Mouse (Mus musculus): ENCODE measurements at regions not wholly inside any gene's neighbourhood (a gene's known extent, or its start where the extent isn't known, plus 50 kb on each side); places are given as distances from the start of the nearest gene placed in this dataset.

DNA sequence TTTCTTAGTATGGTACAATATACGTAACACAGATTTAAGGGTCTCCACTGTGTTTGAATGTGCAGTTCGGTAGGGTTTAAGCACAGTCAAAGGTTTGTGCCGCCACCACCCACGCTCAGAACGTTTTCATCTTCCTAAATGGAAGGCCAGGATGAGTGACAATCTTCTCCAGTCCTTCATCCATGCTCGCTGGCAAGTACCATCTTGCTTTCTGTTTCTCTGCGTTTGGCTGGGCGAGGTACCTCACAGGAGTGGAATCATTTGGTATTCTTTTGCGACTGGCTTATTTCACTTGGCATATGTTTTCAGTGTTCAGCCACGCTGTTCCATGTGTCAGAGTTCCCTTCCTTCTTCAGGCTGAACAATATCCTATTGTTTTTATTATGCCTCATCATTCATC lies 342.3 kb downstream of the Pax1 start:
- no peak overlapping the region for H3K4me2 ChIP-seq (ENCODE audit: low read depth, low read length)
- H3K9ac ChIP-seq (ENCODE audit: low read length): no peak overlapping the region
- no peaks in the 10 kb centered on the region for H3K9me3 ChIP-seq (replicated peaks; ENCODE audit: control insufficient read depth, low read length)
- H3K27ac ChIP-seq (ENCODE audit: low read length): no peak overlapping the region
- H3K36me3 ChIP-seq (ENCODE audit: control insufficient read depth, insufficient read depth, low read length): no peaks in the 10 kb centered on the region
- no peaks in the 10 kb centered on the region for H3K27me3 ChIP-seq (ENCODE audit: control insufficient read depth, insufficient read depth, low read length)
- no peaks in the 10 kb centered on the region for H3K4me1 ChIP-seq (ENCODE audit: control insufficient read depth, insufficient read depth, low read length)
- WGBS: 57% methylated on average over 10 of the region's 10 CpGs
- ATAC-seq (ENCODE audit: insufficient read depth, low FRiP score): no peak
- no peak overlapping the region for H3K4me3 ChIP-seq (replicated peaks; ENCODE audit: low read length)

DNA sequence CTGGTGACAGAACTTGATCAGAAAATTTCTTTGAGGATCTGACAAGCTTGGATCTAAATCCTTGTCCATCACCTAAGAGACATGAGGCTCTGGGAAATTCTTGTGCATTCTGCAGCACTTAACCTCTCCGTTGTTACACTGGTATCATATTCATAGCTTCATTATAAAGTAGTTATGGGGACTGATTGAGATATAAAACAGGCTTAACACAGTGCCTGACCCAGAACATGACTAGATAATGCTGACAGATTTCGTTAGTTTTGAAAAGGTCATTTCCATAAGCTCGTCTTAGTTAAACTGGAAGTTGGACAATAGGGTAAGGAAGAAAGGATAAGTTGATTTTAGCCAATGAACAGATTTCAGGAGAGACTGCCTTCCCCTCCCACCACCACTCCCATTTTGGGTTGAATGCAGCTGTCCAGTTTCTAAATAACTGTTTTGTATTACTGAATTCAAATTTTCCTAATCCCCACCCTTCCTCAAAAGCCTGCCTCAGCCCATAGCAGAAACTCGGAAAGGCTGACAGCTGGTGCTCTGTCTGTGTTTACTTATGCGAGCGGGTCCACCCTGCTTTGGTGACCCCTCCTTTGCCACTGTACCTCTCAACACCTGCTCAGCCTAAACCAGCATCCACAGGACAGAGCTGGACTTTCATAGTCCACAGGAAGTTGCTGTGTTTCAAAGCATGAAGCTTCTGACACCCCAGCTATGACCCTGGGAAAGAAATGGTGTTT lies 340.8 kb downstream of the Pax1 start:
- Histone ChIP-seq H3K27me3 (ENCODE audit: control insufficient read depth, insufficient read depth, low read length) (no peaks in the 10 kb centered on the region), H3K4me2 (ENCODE audit: low read depth, low read length) (no peak overlapping the region), H3K4me3 (replicated peaks; ENCODE audit: low read length) (no peak overlapping the region), H3K9ac (ENCODE audit: low read length) (no peak overlapping the region), H3K9me3 (replicated peaks; ENCODE audit: control insufficient read depth, low read length) (no peaks in the 10 kb centered on the region), H3K27ac (ENCODE audit: low read length) (no peak overlapping the region), H3K36me3 (ENCODE audit: control insufficient read depth, insufficient read depth, low read length) (no peaks in the 10 kb centered on the region), H3K4me1 (ENCODE audit: control insufficient read depth, insufficient read depth, low read length) (no peaks in the 10 kb centered on the region)
- WGBS: 37% methylated on average over 6 of the region's 6 CpGs
- no peak for ATAC-seq (ENCODE audit: insufficient read depth, low FRiP score)

- no peaks in the 10 kb centered on the region for H3K36me3 ChIP-seq (ENCODE audit: control insufficient read depth, insufficient read depth, low read length)
- no peak overlapping the region for H3K27ac ChIP-seq (ENCODE audit: low read length)
- 53% methylated on average over 6 of the region's 6 CpGs for WGBS
- H3K27me3 ChIP-seq (ENCODE audit: control insufficient read depth, insufficient read depth, low read length): no peaks in the 10 kb centered on the region
- no peak for ATAC-seq (ENCODE audit: insufficient read depth, low FRiP score)
- no peak overlapping the region for H3K9ac ChIP-seq (ENCODE audit: low read length)
- H3K4me2 ChIP-seq (ENCODE audit: low read depth, low read length): no peak overlapping the region
- no peak overlapping the region for H3K4me3 ChIP-seq (replicated peaks; ENCODE audit: low read length)
- H3K9me3 ChIP-seq (replicated peaks; ENCODE audit: control insufficient read depth, low read length): no peaks in the 10 kb centered on the region
- H3K4me1 ChIP-seq (ENCODE audit: control insufficient read depth, insufficient read depth, low read length): no peaks in the 10 kb centered on the region
These were observed 337.9 kb downstream of the Pax1 start for GRCm38 (mm10) chr2:147699524-147700081.

DNA sequence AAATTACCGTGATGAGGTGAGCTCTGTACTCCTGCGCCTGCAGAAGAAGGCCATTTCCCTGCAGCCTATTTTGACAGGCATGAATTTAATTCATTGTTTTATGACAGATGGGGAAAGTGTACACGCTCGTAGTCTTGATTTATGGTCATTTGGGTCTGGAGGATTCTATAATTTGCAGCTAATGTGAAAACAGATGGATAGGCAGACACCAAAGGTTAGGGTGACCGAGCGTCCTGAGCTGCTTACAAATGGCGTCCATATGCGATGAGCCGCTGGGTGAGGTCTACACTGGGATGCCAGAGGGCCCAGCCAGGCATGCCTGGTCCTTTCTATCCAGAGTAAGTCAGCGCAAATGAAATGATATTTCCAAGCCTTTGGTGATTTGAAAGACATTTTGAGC lies 330.2 kb downstream of the Pax1 start:
- 73% methylated on average over 10 of the region's 10 CpGs for WGBS
- H3K27me3 ChIP-seq (ENCODE audit: control insufficient read depth, insufficient read depth, low read length): no peaks in the 10 kb centered on the region
- no peak for ATAC-seq (ENCODE audit: insufficient read depth, low FRiP score)

GRCm38 (mm10) chr2:147690506-147691208 lies 328.9 kb downstream of the Pax1 start:
- H3K27me3 ChIP-seq (ENCODE audit: control insufficient read depth, insufficient read depth, low read length): no peaks in the 10 kb centered on the region
- no peak overlapping the region for H3K27ac ChIP-seq (ENCODE audit: low read length)
- WGBS: 59% methylated on average over 15 of the region's 15 CpGs
- H3K9me3 ChIP-seq (replicated peaks; ENCODE audit: control insufficient read depth, low read length): no peaks in the 10 kb centered on the region
- H3K36me3 ChIP-seq (ENCODE audit: control insufficient read depth, insufficient read depth, low read length): no peaks in the 10 kb centered on the region
- no peak overlapping the region for H3K4me2 ChIP-seq (ENCODE audit: low read depth, low read length)
- H3K4me1 ChIP-seq (ENCODE audit: control insufficient read depth, insufficient read depth, low read length): no peaks in the 10 kb centered on the region
- H3K4me3 ChIP-seq (replicated peaks; ENCODE audit: low read length): no peak overlapping the region
- ATAC-seq (ENCODE audit: insufficient read depth, low FRiP score): no peak
- no peak overlapping the region for H3K9ac ChIP-seq (ENCODE audit: low read length)

More for the DNA sequence above, 330.2 kb downstream of the Pax1 start:
- H3K4me1 ChIP-seq (ENCODE audit: control insufficient read depth, insufficient read depth, low read length): no peaks in the 10 kb centered on the region
- no peak overlapping the region for H3K4me3 ChIP-seq (replicated peaks; ENCODE audit: low read length)
- H3K9ac ChIP-seq (ENCODE audit: low read length): no peak overlapping the region
- no peaks in the 10 kb centered on the region for H3K36me3 ChIP-seq (ENCODE audit: control insufficient read depth, insufficient read depth, low read length)
- H3K4me2 ChIP-seq (ENCODE audit: low read depth, low read length): no peak overlapping the region
- H3K27ac ChIP-seq (ENCODE audit: low read length): no peak overlapping the region
- H3K9me3 ChIP-seq (replicated peaks; ENCODE audit: control insufficient read depth, low read length): no peaks in the 10 kb centered on the region

- no peak overlapping the region for H3K4me3 ChIP-seq (replicated peaks; ENCODE audit: low read length)
- H3K4me2 ChIP-seq (ENCODE audit: low read depth, low read length): no peak overlapping the region
- H3K27ac ChIP-seq (ENCODE audit: low read length): no peak overlapping the region
- H3K36me3 ChIP-seq (ENCODE audit: control insufficient read depth, insufficient read depth, low read length): no peaks in the 10 kb centered on the region
- no peaks in the 10 kb centered on the region for H3K27me3 ChIP-seq (ENCODE audit: control insufficient read depth, insufficient read depth, low read length)
- no peak overlapping the region for H3K9ac ChIP-seq (ENCODE audit: low read length)
- ATAC-seq (ENCODE audit: insufficient read depth, low FRiP score): no peak
- 14% methylated on average over 6 of the region's 6 CpGs for WGBS
- no peaks in the 10 kb centered on the region for H3K4me1 ChIP-seq (ENCODE audit: control insufficient read depth, insufficient read depth, low read length)
- no peaks in the 10 kb centered on the region for H3K9me3 ChIP-seq (replicated peaks; ENCODE audit: control insufficient read depth, low read length)
These were observed 327.0 kb downstream of the Pax1 start for GRCm38 (mm10) chr2:147688742-147689141.

DNA sequence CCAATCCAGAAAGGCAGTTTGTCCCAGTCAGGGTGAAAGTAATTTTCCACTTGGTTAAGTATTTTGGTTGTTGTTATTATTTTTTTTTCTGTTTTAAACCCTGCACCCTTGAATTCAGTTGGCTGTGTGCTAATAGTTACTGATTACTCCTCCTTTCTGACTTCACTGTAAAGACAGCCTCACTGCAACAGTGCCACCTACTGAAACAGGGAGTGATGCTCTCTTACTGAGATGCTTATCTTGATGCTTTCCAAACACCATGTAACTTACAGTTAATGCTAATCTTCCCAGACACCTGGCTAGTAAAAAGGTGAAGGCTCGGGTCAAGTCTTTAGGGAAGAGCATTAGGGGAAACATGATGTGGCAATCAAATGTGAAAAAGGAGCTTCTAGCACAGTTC lies 294.9 kb downstream of the Pax1 start:
- Histone ChIP-seq H3K27ac (ENCODE audit: low read length) (no peak overlapping the region), H3K4me2 (ENCODE audit: low read depth, low read length) (no peak overlapping the region), H3K4me1 (ENCODE audit: control insufficient read depth, insufficient read depth, low read length) (no peaks in the 10 kb centered on the region), H3K9ac (ENCODE audit: low read length) (no peak overlapping the region), H3K4me3 (replicated peaks; ENCODE audit: low read length) (no peak overlapping the region), H3K9me3 (replicated peaks; ENCODE audit: control insufficient read depth, low read length) (0 out of 2 replicates have a peak, but pooled peaks cover 2% of the 10 kb centered on the region), H3K27me3 (ENCODE audit: control insufficient read depth, insufficient read depth, low read length) (no peaks in the 10 kb centered on the region), H3K36me3 (ENCODE audit: control insufficient read depth, insufficient read depth, low read length) (no peaks in the 10 kb centered on the region)
- no peak for ATAC-seq (ENCODE audit: insufficient read depth, low FRiP score)
- WGBS: 14% methylated on average over 1 of the region's 1 CpGs

DNA sequence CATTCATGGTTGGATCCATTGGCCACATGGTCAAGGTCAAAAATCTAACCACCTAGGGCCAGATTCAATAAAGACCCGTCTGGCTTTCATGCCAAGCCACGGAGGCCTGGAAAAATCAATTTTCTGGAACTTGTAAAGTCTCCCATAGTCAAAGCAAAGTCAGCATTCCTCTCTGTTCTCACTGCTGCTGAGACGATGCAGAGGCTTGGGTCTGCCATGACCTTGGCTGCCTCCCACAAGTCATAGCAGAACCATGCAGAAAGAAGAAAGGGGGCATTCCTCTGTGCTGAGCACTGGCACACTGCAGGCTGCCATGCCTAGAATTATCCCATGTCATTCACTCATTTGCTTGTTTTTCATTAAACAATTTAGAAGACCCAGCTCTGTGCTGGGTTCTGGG lies 288.5 kb downstream of the Pax1 start:
- H3K9ac ChIP-seq (ENCODE audit: low read length): no peak overlapping the region
- ATAC-seq (ENCODE audit: insufficient read depth, low FRiP score): no peak
- no peaks in the 10 kb centered on the region for H3K36me3 ChIP-seq (ENCODE audit: control insufficient read depth, insufficient read depth, low read length)
- H3K4me3 ChIP-seq (replicated peaks; ENCODE audit: low read length): no peak overlapping the region
- no peaks in the 10 kb centered on the region for H3K4me1 ChIP-seq (ENCODE audit: control insufficient read depth, insufficient read depth, low read length)
- 67% methylated on average over 3 of the region's 3 CpGs for WGBS
- H3K27ac ChIP-seq (ENCODE audit: low read length): no peak overlapping the region
- no peaks in the 10 kb centered on the region for H3K27me3 ChIP-seq (ENCODE audit: control insufficient read depth, insufficient read depth, low read length)
- 0 out of 2 replicates have a peak, but pooled peaks cover 2% of the 10 kb centered on the region for H3K9me3 ChIP-seq (replicated peaks; ENCODE audit: control insufficient read depth, low read length)
- H3K4me2 ChIP-seq (ENCODE audit: low read depth, low read length): no peak overlapping the region

DNA sequence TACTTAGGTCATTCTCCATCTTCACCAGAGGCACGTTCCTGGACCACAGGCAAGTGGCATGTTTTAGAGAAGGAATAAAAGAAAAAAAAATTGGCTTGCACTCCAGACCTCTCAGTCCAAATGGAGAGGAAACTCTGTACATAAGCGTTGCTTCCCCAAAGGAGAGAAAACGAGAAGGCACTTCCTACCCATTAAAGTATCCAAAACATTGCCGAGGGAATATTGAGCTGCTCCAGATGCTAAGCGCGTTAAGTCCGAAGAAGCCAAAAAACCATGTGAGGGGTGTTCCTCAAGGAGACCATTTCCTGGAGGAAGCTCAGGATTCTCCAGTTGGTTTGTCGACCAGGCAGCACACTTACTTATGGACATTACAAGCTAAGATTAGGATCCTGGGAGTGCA lies 286.2 kb downstream of the Pax1 start:
- no peaks in the 10 kb centered on the region for H3K36me3 ChIP-seq (ENCODE audit: control insufficient read depth, insufficient read depth, low read length)
- 0 out of 2 replicates have a peak, but pooled peaks cover 2% of the 10 kb centered on the region for H3K9me3 ChIP-seq (replicated peaks; ENCODE audit: control insufficient read depth, low read length)
- no peak overlapping the region for H3K4me2 ChIP-seq (ENCODE audit: low read depth, low read length)
- H3K4me1 ChIP-seq (ENCODE audit: control insufficient read depth, insufficient read depth, low read length): no peaks in the 10 kb centered on the region
- 65% methylated on average over 8 of the region's 8 CpGs for WGBS
- no peak for ATAC-seq (ENCODE audit: insufficient read depth, low FRiP score)
- H3K27me3 ChIP-seq (ENCODE audit: control insufficient read depth, insufficient read depth, low read length): no peaks in the 10 kb centered on the region
- H3K27ac ChIP-seq (ENCODE audit: low read length): no peak overlapping the region
- no peak overlapping the region for H3K9ac ChIP-seq (ENCODE audit: low read length)
- no peak overlapping the region for H3K4me3 ChIP-seq (replicated peaks; ENCODE audit: low read length)

Measured in stomach, embryonic 16.5 days (tissue).